11 mouse cellular contexts compared by ENCODE assay signal in the genomic region with DNA sequence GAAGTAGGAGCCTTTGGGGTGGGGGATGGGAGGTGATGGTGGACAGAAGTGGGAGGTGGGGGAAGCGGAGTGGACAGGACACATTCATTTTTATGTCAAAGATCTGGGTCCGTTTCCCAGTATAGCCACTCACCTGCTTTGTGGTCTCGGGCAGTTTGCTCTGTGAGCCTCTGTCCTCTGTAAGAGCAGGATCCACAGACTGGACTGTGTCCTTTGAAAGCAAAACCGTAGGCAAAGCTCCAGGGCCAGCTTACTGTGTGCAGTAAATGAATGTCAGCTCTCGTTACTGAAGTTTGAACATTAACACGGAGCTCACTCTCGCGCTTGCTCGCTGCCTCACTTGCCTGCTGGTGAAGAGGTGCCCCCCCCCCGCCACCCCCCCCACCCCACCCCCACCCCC.
DNase-seq lines count a peak whose midpoint lies in the region; ATAC-seq lines count a peak whose summit lies in the region.
"Had no signal": no experiment of that assay in that cellular context is flagged by ENCODE, and none has a peak within 500 bp of the region (broad histone marks: within the 10 kb centered on the region; RNA-seq: fewer than 3 reads in every experiment).

No protein-coding gene starts in this region.

- H3K4me1 ChIP-seq in stomach, embryonic 15.5 days, result peaks cover 33% of the 10 kb centered on the region

- peak; percentile 46 for DNase-seq in adrenal gland, postnatal 10 days
- DNase-seq in adrenal gland, adult 8-10 months, result no peak
- peak; percentile 43 for DNase-seq in lung, postnatal 10 days
- no peak for DNase-seq in lung, postnatal 4 days
- peak; percentile 87 for DNase-seq in kidney, postnatal 14 days
- DNase-seq in frontal cortex, postnatal 36 days (ENCODE audit: low spot score in 2 of 2), result no peak
- DNase-seq: cerebellum, adult 11 months had no signal

- no peaks in the 10 kb centered on the region for H3K36me3 ChIP-seq in stomach, embryonic 15.5 days
- H3K36me3 ChIP-seq: hindbrain, embryonic 10.5 days had no signal

- H3K4me3 ChIP-seq in stomach, embryonic 15.5 days (replicated peaks), result no peak overlapping the region
- H3K4me3 ChIP-seq: hindbrain, embryonic 10.5 days; limb, embryonic 12.5 days had no signal

- 18% methylated on average over 9 of the region's 10 CpGs for WGBS in stomach, embryonic 15.5 days

- peak; percentile 64 for ATAC-seq in stomach, embryonic 15.5 days (ENCODE audit: insufficient read depth, low FRiP score, low read depth)
- ATAC-seq in erythroid progenitor cell, adult 5-6 weeks (replicated peaks; ENCODE audit: low FRiP score, poor library complexity, severe bottlenecking), result no peak

- H3K27ac ChIP-seq in stomach, embryonic 15.5 days, result peak overlapping the region; percentile 70
- H3K27ac ChIP-seq: hindbrain, embryonic 10.5 days; limb, embryonic 12.5 days had no signal

- H3K27me3 ChIP-seq in stomach, embryonic 15.5 days (replicated peaks), result no peaks in the 10 kb centered on the region
- H3K27me3 ChIP-seq: limb, embryonic 12.5 days had no signal

- no peaks in the 10 kb centered on the region for H3K9me3 ChIP-seq in stomach, embryonic 15.5 days
- H3K9me3 ChIP-seq: hindbrain, embryonic 10.5 days; limb, embryonic 12.5 days had no signal

- no peak overlapping the region for H3K9ac ChIP-seq in stomach, embryonic 15.5 days
- H3K9ac ChIP-seq: limb, embryonic 12.5 days had no signal

- H3K4me2 ChIP-seq in stomach, embryonic 15.5 days, result peak overlapping the region; percentile 31
- H3K4me2 ChIP-seq: limb, embryonic 12.5 days had no signal

Comparison
In these comparisons a context has a peak if more than half of its experiments do, and no peak if none do; other contexts are left out.
1. DNase-seq: peak in adrenal gland, postnatal 10 days (single experiment), lung, postnatal 10 days (single experiment) and kidney, postnatal 14 days (single experiment); none in adrenal gland, adult 8-10 months (single experiment), lung, postnatal 4 days (0 of 2) and frontal cortex, postnatal 36 days (0 of 2).